22 mouse cellular contexts compared by ENCODE assay signal in the genomic region with DNA sequence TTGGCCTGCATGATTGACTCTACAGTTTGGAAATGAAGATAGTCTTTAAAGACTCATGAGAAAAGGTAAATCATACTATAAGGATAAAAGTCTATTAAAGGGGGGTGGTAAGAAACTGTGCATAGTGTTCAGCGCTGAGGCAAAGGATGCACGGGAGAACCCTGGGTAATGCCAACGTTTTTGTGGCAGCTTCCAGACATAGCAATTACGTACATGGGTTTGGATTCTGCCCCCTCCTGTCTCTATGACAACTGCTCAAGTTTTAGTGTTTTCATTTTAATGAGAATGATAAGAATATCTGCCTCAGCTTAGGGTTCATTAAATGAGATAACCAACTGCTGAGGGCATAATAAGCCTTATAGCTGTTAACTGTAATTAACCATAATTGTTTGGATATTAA.
"Had no signal": no experiment of that assay in that cellular context is flagged by ENCODE, and none has a peak within 500 bp of the region (broad histone marks: within the 10 kb centered on the region; RNA-seq: fewer than 3 reads in every experiment).

No protein-coding gene starts in this region.

- H3K4me3 ChIP-seq: heart, adult 2 months; heart, embryonic 13.5 days; heart, embryonic 15.5 days; hindbrain, embryonic 13.5 days; hindbrain, embryonic 15.5 days; layer of hippocampus, adult 2 months; limb, embryonic 10.5 days; limb, embryonic 12.5 days; liver, embryonic 12.5 days had no signal

- H3K27ac ChIP-seq: heart, adult 2 months; heart, embryonic 13.5 days; heart, embryonic 15.5 days; hindbrain, embryonic 13.5 days; hindbrain, embryonic 15.5 days; hindbrain, postnatal 0 days; layer of hippocampus, adult 2 months; limb, embryonic 10.5 days; limb, embryonic 12.5 days; liver, embryonic 12.5 days; liver, embryonic 14.5 days had no signal

- H3K9ac ChIP-seq: heart, embryonic 13.5 days; heart, embryonic 15.5 days; hindbrain, embryonic 13.5 days; hindbrain, embryonic 15.5 days; limb, embryonic 12.5 days; liver, embryonic 12.5 days; liver, embryonic 14.5 days had no signal

- H3K4me1 ChIP-seq: heart, embryonic 15.5 days; limb, embryonic 10.5 days; limb, embryonic 12.5 days had no signal

- H3K36me3 ChIP-seq: heart, embryonic 13.5 days; heart, embryonic 15.5 days; hindbrain, embryonic 13.5 days; hindbrain, embryonic 15.5 days; limb, embryonic 10.5 days; limb, embryonic 12.5 days; liver, embryonic 12.5 days had no signal

- ATAC-seq: hindbrain, postnatal 0 days; intestine, embryonic 16.5 days; liver, embryonic 12.5 days had no signal

- DNase-seq: gastrocnemius, postnatal 14 days; gastrocnemius, postnatal 36 days; heart, adult 2 months; heart, postnatal 14 days; heart, postnatal 36 days; kidney, adult 11 months; kidney, adult 2 months; kidney, adult 9 months; kidney, postnatal 10 days; kidney, postnatal 25 days; kidney, postnatal 4 days had no signal

- H3K9me3 ChIP-seq: heart, embryonic 13.5 days; heart, embryonic 15.5 days; hindbrain, embryonic 13.5 days; hindbrain, embryonic 15.5 days; limb, embryonic 10.5 days; limb, embryonic 12.5 days; liver, embryonic 12.5 days had no signal

- H3K27me3 ChIP-seq: heart, embryonic 13.5 days; heart, embryonic 15.5 days; hindbrain, embryonic 15.5 days; limb, embryonic 12.5 days had no signal
